Mouse (Mus musculus): ENCODE measurements around the gene Urb2. TPM values are rescaled to one million over a fixed set of nuclear protein-coding genes. Genes with fewer than 3 reads are reported as not detected.

The Urb2 gene
- polyA plus RNA-seq, 1 experiment from 2014 or later, result 5.7 TPM

- ATAC-seq (ENCODE audit: low FRiP score, low TSS enrichment), result no peak
- DNase-seq, result no peak
- H3K4me1 ChIP-seq (ENCODE audit: control insufficient read depth, insufficient read depth, low read length), result no peaks in the 10 kb centered on the region
- no peak overlapping the region for H3K27ac ChIP-seq (replicated peaks; ENCODE audit: low read depth, low read length)
- no peak overlapping the region for H3K9ac ChIP-seq (replicated peaks; ENCODE audit: low read length)
- H3K4me2 ChIP-seq (ENCODE audit: low read length), result no peak overlapping the region
- H3K9me3 ChIP-seq (ENCODE audit: control insufficient read depth, low read length), result no peaks in the 10 kb centered on the region
- H3K4me3 ChIP-seq (replicated peaks; ENCODE audit: low read depth, low read length), result no peak overlapping the region
- no peaks in the 10 kb centered on the region for H3K27me3 ChIP-seq (ENCODE audit: control insufficient read depth, insufficient read depth, low read length)
- no peaks in the 10 kb centered on the region for H3K36me3 ChIP-seq (ENCODE audit: control insufficient read depth, insufficient read depth, low read length)
- 79% methylated on average over 11 of the region's 11 CpGs for WGBS
These were observed 35.7 kb downstream of the Urb2 start for GRCm38 (mm10) chr8:124056832-124057655.

GRCm38 (mm10) chr8:124066325-124067058 is 45.2 kb downstream of the Urb2 start:
- 76% methylated on average over 4 of the region's 4 CpGs for WGBS
- Histone ChIP-seq H3K27me3 (ENCODE audit: control insufficient read depth, insufficient read depth, low read length) (no peaks in the 10 kb centered on the region), H3K27ac (replicated peaks; ENCODE audit: low read depth, low read length) (no peak overlapping the region), H3K9ac (replicated peaks; ENCODE audit: low read length) (no peak overlapping the region), H3K4me2 (ENCODE audit: low read length) (no peak overlapping the region), H3K9me3 (ENCODE audit: control insufficient read depth, low read length) (no peaks in the 10 kb centered on the region), H3K4me1 (ENCODE audit: control insufficient read depth, insufficient read depth, low read length) (peaks cover 18% of the 10 kb centered on the region), H3K4me3 (replicated peaks; ENCODE audit: low read depth, low read length) (no peak overlapping the region), H3K36me3 (ENCODE audit: control insufficient read depth, insufficient read depth, low read length) (no peaks in the 10 kb centered on the region)
- no peak for ATAC-seq (ENCODE audit: low FRiP score, low TSS enrichment)
- DNase-seq, result no peak

GRCm38 (mm10) chr8:124067059-124067750 is 45.9 kb downstream of the Urb2 start:
- H3K4me2 ChIP-seq (ENCODE audit: low read length), result no peak overlapping the region
- H3K36me3 ChIP-seq (ENCODE audit: control insufficient read depth, insufficient read depth, low read length), result no peaks in the 10 kb centered on the region
- no peak overlapping the region for H3K4me3 ChIP-seq (replicated peaks; ENCODE audit: low read depth, low read length)
- H3K9ac ChIP-seq (replicated peaks; ENCODE audit: low read length), result no peak overlapping the region
- H3K4me1 ChIP-seq (ENCODE audit: control insufficient read depth, insufficient read depth, low read length), result peaks cover 18% of the 10 kb centered on the region
- DNase-seq (no peak), ATAC-seq (ENCODE audit: low FRiP score, low TSS enrichment) (no peak)
- H3K9me3 ChIP-seq (ENCODE audit: control insufficient read depth, low read length), result no peaks in the 10 kb centered on the region
- no peak overlapping the region for H3K27ac ChIP-seq (replicated peaks; ENCODE audit: low read depth, low read length)
- 84% methylated on average over 4 of the region's 4 CpGs for WGBS
- H3K27me3 ChIP-seq (ENCODE audit: control insufficient read depth, insufficient read depth, low read length), result no peaks in the 10 kb centered on the region

GRCm38 (mm10) chr8:124070363-124071324 is 49.3 kb downstream of the Urb2 start:
- H3K4me3 ChIP-seq (replicated peaks; ENCODE audit: low read depth, low read length), result no peak overlapping the region
- DNase-seq (peak; percentile 80), ATAC-seq (ENCODE audit: low FRiP score, low TSS enrichment) (no peak; the same call in 1 of the 2 replicates)
- H3K27me3 ChIP-seq (ENCODE audit: control insufficient read depth, insufficient read depth, low read length), result no peaks in the 10 kb centered on the region
- H3K27ac ChIP-seq (replicated peaks; ENCODE audit: low read depth, low read length), result peak overlapping the region; percentile 72
- no peaks in the 10 kb centered on the region for H3K36me3 ChIP-seq (ENCODE audit: control insufficient read depth, insufficient read depth, low read length)
- H3K9ac ChIP-seq (replicated peaks; ENCODE audit: low read length), result peak overlapping the region; percentile 2; the same call in 1 of the 2 replicates
- H3K4me2 ChIP-seq (ENCODE audit: low read length), result no peak overlapping the region; the same call in 1 of the 2 replicates
- H3K9me3 ChIP-seq (ENCODE audit: control insufficient read depth, low read length), result no peaks in the 10 kb centered on the region
- H3K4me1 ChIP-seq (ENCODE audit: control insufficient read depth, insufficient read depth, low read length), result peaks cover 18% of the 10 kb centered on the region
- WGBS, result 39% methylated on average over 18 of the region's 18 CpGs

- no peak for DNase-seq
- Histone ChIP-seq H3K4me3 (replicated peaks; ENCODE audit: low read depth, low read length) (no peak overlapping the region), H3K9ac (replicated peaks; ENCODE audit: low read length) (no peak overlapping the region), H3K27ac (replicated peaks; ENCODE audit: low read depth, low read length) (peak overlapping the region; percentile 26; the same call in 1 of the 2 replicates), H3K36me3 (ENCODE audit: control insufficient read depth, insufficient read depth, low read length) (no peaks in the 10 kb centered on the region), H3K4me1 (ENCODE audit: control insufficient read depth, insufficient read depth, low read length) (peaks cover 11% of the 10 kb centered on the region), H3K4me2 (ENCODE audit: low read length) (no peak overlapping the region), H3K9me3 (ENCODE audit: control insufficient read depth, low read length) (no peaks in the 10 kb centered on the region), H3K27me3 (ENCODE audit: control insufficient read depth, insufficient read depth, low read length) (no peaks in the 10 kb centered on the region)
- 77% methylated on average over 8 of the region's 8 CpGs for WGBS
- ATAC-seq (ENCODE audit: low FRiP score, low TSS enrichment), result no peak
These were observed 54.7 kb downstream of the Urb2 start for GRCm38 (mm10) chr8:124075977-124076376.

GRCm38 (mm10) chr8:124076416-124076815 is 55.1 kb downstream of the Urb2 start:
- no peaks in the 10 kb centered on the region for H3K9me3 ChIP-seq (ENCODE audit: control insufficient read depth, low read length)
- H3K4me2 ChIP-seq (ENCODE audit: low read length), result no peak overlapping the region
- no peaks in the 10 kb centered on the region for H3K36me3 ChIP-seq (ENCODE audit: control insufficient read depth, insufficient read depth, low read length)
- peaks cover 7% of the 10 kb centered on the region; the same call in 1 of the 2 replicates for H3K4me1 ChIP-seq (ENCODE audit: control insufficient read depth, insufficient read depth, low read length)
- H3K4me3 ChIP-seq (replicated peaks; ENCODE audit: low read depth, low read length), result no peak overlapping the region
- H3K9ac ChIP-seq (replicated peaks; ENCODE audit: low read length), result no peak overlapping the region; the same call in 1 of the 2 replicates
- WGBS, result 49% methylated on average over 3 of the region's 3 CpGs
- peak overlapping the region; percentile 26; the same call in 1 of the 2 replicates for H3K27ac ChIP-seq (replicated peaks; ENCODE audit: low read depth, low read length)
- DNase-seq (peak; percentile 54), ATAC-seq (ENCODE audit: low FRiP score, low TSS enrichment) (no peak)
- no peaks in the 10 kb centered on the region for H3K27me3 ChIP-seq (ENCODE audit: control insufficient read depth, insufficient read depth, low read length)

GRCm38 (mm10) chr8:124077377-124077776 is 56.1 kb downstream of the Urb2 start:
- DNase-seq (no peak), ATAC-seq (ENCODE audit: low FRiP score, low TSS enrichment) (no peak)
- Histone ChIP-seq H3K9me3 (ENCODE audit: control insufficient read depth, low read length) (no peaks in the 10 kb centered on the region), H3K27me3 (ENCODE audit: control insufficient read depth, insufficient read depth, low read length) (no peaks in the 10 kb centered on the region), H3K4me3 (replicated peaks; ENCODE audit: low read depth, low read length) (no peak overlapping the region), H3K4me1 (ENCODE audit: control insufficient read depth, insufficient read depth, low read length) (peaks cover 7% of the 10 kb centered on the region; the same call in 1 of the 2 replicates), H3K27ac (replicated peaks; ENCODE audit: low read depth, low read length) (no peak overlapping the region), H3K9ac (replicated peaks; ENCODE audit: low read length) (no peak overlapping the region), H3K36me3 (ENCODE audit: control insufficient read depth, insufficient read depth, low read length) (no peaks in the 10 kb centered on the region), H3K4me2 (ENCODE audit: low read length) (no peak overlapping the region)
- WGBS, result 90% methylated on average over 8 of the region's 8 CpGs

- no peaks in the 10 kb centered on the region for H3K9me3 ChIP-seq (ENCODE audit: control insufficient read depth, low read length)
- DNase-seq, result no peak
- H3K9ac ChIP-seq (replicated peaks; ENCODE audit: low read length), result no peak overlapping the region
- H3K4me1 ChIP-seq (ENCODE audit: control insufficient read depth, insufficient read depth, low read length), result peaks cover 7% of the 10 kb centered on the region; the same call in 1 of the 2 replicates
- 84% methylated on average over 10 of the region's 10 CpGs for WGBS
- no peak for ATAC-seq (ENCODE audit: low FRiP score, low TSS enrichment)
- no peak overlapping the region for H3K4me2 ChIP-seq (ENCODE audit: low read length)
- no peak overlapping the region for H3K27ac ChIP-seq (replicated peaks; ENCODE audit: low read depth, low read length)
- H3K4me3 ChIP-seq (replicated peaks; ENCODE audit: low read depth, low read length), result no peak overlapping the region
- H3K27me3 ChIP-seq (ENCODE audit: control insufficient read depth, insufficient read depth, low read length), result no peaks in the 10 kb centered on the region
- H3K36me3 ChIP-seq (ENCODE audit: control insufficient read depth, insufficient read depth, low read length), result no peaks in the 10 kb centered on the region
These were observed 56.7 kb downstream of the Urb2 start for GRCm38 (mm10) chr8:124077998-124078397.
